Mouse (Mus musculus): ENCODE data around the gene Fam118b. TPM values are rescaled to one million over a fixed set of nuclear protein-coding genes. Genes with fewer than 3 reads are reported as not detected.

Gene Fam118b
- total and polyA plus RNA-seq, 3 experiments, result 12.7 to 27.7 (median 21.3) TPM

- TF ChIP-seq JUN (IDR thresholded peaks at IDR 0.05; ENCODE audit: insufficient read depth, low read depth, low read length), result no peak
- peak; percentile 53; the same call in 1 of the 2 replicates for TF ChIP-seq ELF1 (IDR thresholded peaks at IDR 0.05; ENCODE audit: low read depth, low read length)
- TF ChIP-seq ETS1 (conservative IDR thresholded peaks at IDR 0.05; ENCODE audit: low read depth, low read length), result 0 out of 2 replicates have a peak, but pooled peaks have one; percentile 30
- no peak; the same call in 1 of the 2 replicates for TF ChIP-seq EP300 (IDR thresholded peaks at IDR 0.05; ENCODE audit: low read length)
- no peak for TF ChIP-seq RCOR1 (conservative IDR thresholded peaks at IDR 0.05; ENCODE audit: low read depth, low read length)
- peak; percentile 21; the same call in 1 of the 2 replicates for TF ChIP-seq TCF12 (IDR thresholded peaks at IDR 0.05; ENCODE audit: low read depth, low read length)
- dilution Hi-C loops (cut with MboI; ENCODE audit: extremely low pct_ligation_motif_present, extremely low pct_unique_long_range_greater_than_20kb, low sequenced_read_pairs) (no loop called here), in situ Hi-C loops (cut with MboI; ENCODE audit: low pct_ligation_motif_present, low pct_unique_long_range_greater_than_20kb, low sequenced_read_pairs) (no loop called here)
- H3K79me2 ChIP-seq (replicated peaks; ENCODE audit: control insufficient read depth, extremely low read depth, insufficient read depth, poor library complexity, severe bottlenecking), result peaks cover 2% of the 10 kb centered on the region; the same call in 1 of the 2 replicates
- peak overlapping the region; percentile 56 for H3K27ac ChIP-seq (ENCODE audit: insufficient read depth, low read depth)
- no peak overlapping the region for H3K9ac ChIP-seq (ENCODE audit: insufficient read depth, low read depth)
- peak overlapping the region; percentile 6; the same call in 1 of the 2 replicates for H3K4me2 ChIP-seq (ENCODE audit: insufficient read depth, low read depth, poor library complexity, severe bottlenecking)
- no peaks in the 10 kb centered on the region for H3K27me3 ChIP-seq (replicated peaks)
- H3K4me3 ChIP-seq (replicated peaks in 1 of 3; ENCODE audit: low read depth in 2 of 3, low read length in 2 of 3, poor library complexity in 1 of 3), result peak overlapping the region in 1 of 3 experiments; percentile 6
- H3K4me1 ChIP-seq (ENCODE audit: control insufficient read depth in 1 of 2, insufficient read depth in 2 of 2), result peaks cover 21 to 59% of the 10 kb centered on the region in 2 experiments
- no peaks in the 10 kb centered on the region for H3K9me3 ChIP-seq (replicated peaks; ENCODE audit: low read length)
- peaks cover 46 to 58% of the 10 kb centered on the region in 2 experiments for H3K36me3 ChIP-seq (replicated peaks in 1 of 2; ENCODE audit: control insufficient read depth in 1 of 2, insufficient read depth in 1 of 2, low read length in 1 of 2)
- peak; percentile 37 for DNase-seq (ENCODE audit: extremely low read depth)
These were observed 80.2 kb downstream of the Fam118b start for GRCm38 (mm10) chr9:35187351-35187903.

- H3K36me3 ChIP-seq (replicated peaks in 1 of 2; ENCODE audit: control insufficient read depth in 1 of 2, insufficient read depth in 1 of 2, low read length in 1 of 2), result peaks cover 38 to 48% of the 10 kb centered on the region in 2 experiments
- in situ Hi-C loops (cut with MboI; ENCODE audit: low pct_ligation_motif_present, low pct_unique_long_range_greater_than_20kb, low sequenced_read_pairs) (no loop called here), dilution Hi-C loops (cut with MboI; ENCODE audit: extremely low pct_ligation_motif_present, extremely low pct_unique_long_range_greater_than_20kb, low sequenced_read_pairs) (no loop called here)
- H3K4me2 ChIP-seq (ENCODE audit: insufficient read depth, low read depth, poor library complexity, severe bottlenecking), result no peak overlapping the region
- DNase-seq (ENCODE audit: extremely low read depth), result peak; percentile 89
- H3K9ac ChIP-seq (ENCODE audit: insufficient read depth, low read depth), result no peak overlapping the region
- peak overlapping the region; percentile 55; the same call in 1 of the 2 replicates for H3K27ac ChIP-seq (ENCODE audit: insufficient read depth, low read depth)
- H3K4me3 ChIP-seq (replicated peaks in 1 of 3; ENCODE audit: low read depth in 2 of 3, low read length in 2 of 3, poor library complexity in 1 of 3), result no peak overlapping the region
- H3K4me1 ChIP-seq (ENCODE audit: control insufficient read depth in 1 of 2, insufficient read depth in 2 of 2), result peaks cover 21 to 66% of the 10 kb centered on the region in 2 experiments
- H3K27me3 ChIP-seq (replicated peaks), result no peaks in the 10 kb centered on the region
- H3K79me2 ChIP-seq (replicated peaks; ENCODE audit: control insufficient read depth, extremely low read depth, insufficient read depth, poor library complexity, severe bottlenecking), result peaks cover 5% of the 10 kb centered on the region; the same call in 1 of the 2 replicates
- no peaks in the 10 kb centered on the region for H3K9me3 ChIP-seq (replicated peaks; ENCODE audit: low read length)
- peak; percentile 69 for TF ChIP-seq USF2 (conservative IDR thresholded peaks at IDR 0.05; ENCODE audit: low read depth, low read length)
- peak; percentile 64; the same call in 1 of the 2 replicates for TF ChIP-seq TCF12 (IDR thresholded peaks at IDR 0.05; ENCODE audit: low read depth, low read length)
- TF ChIP-seq HCFC1 (IDR thresholded peaks at IDR 0.05; ENCODE audit: low read depth, low read length), result no peak
- TF ChIP-seq ZMIZ1 (IDR thresholded peaks at IDR 0.05; ENCODE audit: low read depth, low read length), result no peak
- TF ChIP-seq ZNF384 (IDR thresholded peaks at IDR 0.05; ENCODE audit: low read depth, low read length), result peak; percentile 89
- peak; percentile 64 for TF ChIP-seq EP300 (IDR thresholded peaks at IDR 0.05; ENCODE audit: low read length)
- TF ChIP-seq SMC3 (IDR thresholded peaks at IDR 0.05; ENCODE audit: low read depth, low read length), result no peak
- TF ChIP-seq ETS1 (conservative IDR thresholded peaks at IDR 0.05; ENCODE audit: low read depth, low read length), result peak; percentile 46
- TF ChIP-seq USF1 (IDR thresholded peaks at IDR 0.05; ENCODE audit: low read depth, low read length), result peak; percentile 67
- TF ChIP-seq MEF2A (IDR thresholded peaks at IDR 0.05; ENCODE audit: borderline replicate concordance, low read depth, low read length), result peak; percentile 34; the same call in 1 of the 2 replicates
- TF ChIP-seq MAZ (IDR thresholded peaks at IDR 0.05; ENCODE audit: low read depth, low read length), result no peak
- TF ChIP-seq SIN3A (IDR thresholded peaks at IDR 0.05; ENCODE audit: low read length), result no peak
- peak; percentile 84 for TF ChIP-seq BHLHE40 (IDR thresholded peaks at IDR 0.05; ENCODE audit: low read depth, low read length)
- TF ChIP-seq IRF4 (IDR thresholded peaks at IDR 0.05; ENCODE audit: low read depth, low read length), result peak; percentile 24; the same call in 1 of the 2 replicates
- TF ChIP-seq KAT2A (IDR thresholded peaks at IDR 0.05; ENCODE audit: insufficient replicate concordance, low read length), result no peak
These were observed 81.2 kb downstream of the Fam118b start for GRCm38 (mm10) chr9:35186430-35186829.

All from CH12.LX (cell line).